Mouse (Mus musculus): Measurements from ENCODE around the gene Arih2. TPM values are rescaled to one million over a fixed set of nuclear protein-coding genes. Genes with fewer than 3 reads are reported as not detected.

Arih2 gene
- polyA plus RNA-seq, 1 experiment from 2014 or later: 62.1 TPM

GRCm38 (mm10) chr9:108587571-108588180 lies 61.5 kb downstream of the Arih2 start:
- WGBS: 1% methylated on average over 14 of the region's 14 CpGs
- ATAC-seq (replicated peaks; ENCODE audit: low FRiP score): peak; percentile 98
- H3K27me3 ChIP-seq (ENCODE audit: control insufficient read depth, insufficient read depth, low read length): no peaks in the 10 kb centered on the region

GRCm38 (mm10) chr9:108579344-108579690 lies 69.9 kb downstream of the Arih2 start:
- 73% methylated on average over 5 of the region's 5 CpGs for WGBS
- Histone ChIP-seq H3K36me3 (ENCODE audit: control insufficient read depth, insufficient read depth, low read length) (peaks cover 3% of the 10 kb centered on the region; the same call in 1 of the 2 replicates), H3K27me3 (ENCODE audit: control insufficient read depth, insufficient read depth, low read length) (no peaks in the 10 kb centered on the region), H3K27ac (ENCODE audit: low read depth, low read length) (peak overlapping the region; percentile 88; the same call in 1 of the 2 replicates), H3K4me3 (ENCODE audit: low read depth, low read length) (peak overlapping the region; percentile 85), H3K4me2 (ENCODE audit: low read depth, low read length, severe bottlenecking) (peak overlapping the region; percentile 62), H3K9me3 (ENCODE audit: control insufficient read depth, low read length) (no peaks in the 10 kb centered on the region), H3K4me1 (replicated peaks; ENCODE audit: control insufficient read depth, insufficient read depth, low read length) (peaks cover 21% of the 10 kb centered on the region), H3K9ac (ENCODE audit: low read length) (peak overlapping the region; percentile 87)
- ATAC-seq (replicated peaks; ENCODE audit: low FRiP score) (no peak), DNase-seq (ENCODE audit: low spot score) (no peak)

More at GRCm38 (mm10) chr9:108587571-108588180, 61.5 kb downstream of the Arih2 start:
- H3K4me2 ChIP-seq (ENCODE audit: low read depth, low read length, severe bottlenecking): peak overlapping the region; percentile 53
- H3K4me1 ChIP-seq (replicated peaks; ENCODE audit: control insufficient read depth, insufficient read depth, low read length): peaks cover 32% of the 10 kb centered on the region
- no peaks in the 10 kb centered on the region for H3K36me3 ChIP-seq (ENCODE audit: control insufficient read depth, insufficient read depth, low read length)
- H3K9me3 ChIP-seq (ENCODE audit: control insufficient read depth, low read length): no peaks in the 10 kb centered on the region
- H3K27ac ChIP-seq (ENCODE audit: low read depth, low read length): peak overlapping the region; percentile 98
- DNase-seq (ENCODE audit: low spot score): peak; percentile 93
- peak overlapping the region; percentile 54 for H3K9ac ChIP-seq (ENCODE audit: low read length)
- peak overlapping the region; percentile 18; the same call in 1 of the 2 replicates for H3K4me3 ChIP-seq (ENCODE audit: low read depth, low read length)

GRCm38 (mm10) chr9:108578545-108579343 lies 70.4 kb downstream of the Arih2 start, which contains the start of gene Wdr6:
Gene Wdr6, minus strand, starts transcription at chr9:108578739.
- Histone ChIP-seq H3K36me3 (ENCODE audit: control insufficient read depth, insufficient read depth, low read length) (peaks cover 3% of the 10 kb centered on the region; the same call in 1 of the 2 replicates), H3K27ac (ENCODE audit: low read depth, low read length) (peak within 1 kb of the TSS; percentile 97), H3K27me3 (ENCODE audit: control insufficient read depth, insufficient read depth, low read length) (no peaks in the 10 kb centered on the region), H3K4me3 (ENCODE audit: low read depth, low read length) (peak within 1 kb of the TSS; percentile 85), H3K4me2 (ENCODE audit: low read depth, low read length, severe bottlenecking) (peak within 1 kb of the TSS; percentile 62), H3K9me3 (ENCODE audit: control insufficient read depth, low read length) (no peaks in the 10 kb centered on the region), H3K9ac (ENCODE audit: low read length) (peak within 1 kb of the TSS; percentile 87), H3K4me1 (replicated peaks; ENCODE audit: control insufficient read depth, insufficient read depth, low read length) (peaks cover 25% of the 10 kb centered on the region)
- DNase-seq (ENCODE audit: low spot score): peak; percentile 98
- WGBS: 4% methylated on average over 50 of the region's 51 CpGs
- ATAC-seq (replicated peaks; ENCODE audit: low FRiP score): peak; percentile 97

GRCm38 (mm10) chr9:108577934-108578544 lies 71.1 kb downstream of the Arih2 start:
- H3K4me2 ChIP-seq (ENCODE audit: low read depth, low read length, severe bottlenecking): peak overlapping the region; percentile 62
- H3K27ac ChIP-seq (ENCODE audit: low read depth, low read length): peak overlapping the region; percentile 97
- H3K4me3 ChIP-seq (ENCODE audit: low read depth, low read length): peak overlapping the region; percentile 85
- WGBS: 0% methylated on average over 24 of the region's 24 CpGs
- ATAC-seq (replicated peaks; ENCODE audit: low FRiP score): no peak; the same call in none of the 2 replicates
- H3K9ac ChIP-seq (ENCODE audit: low read length): peak overlapping the region; percentile 87
- H3K4me1 ChIP-seq (replicated peaks; ENCODE audit: control insufficient read depth, insufficient read depth, low read length): peaks cover 29% of the 10 kb centered on the region
- peaks cover 8% of the 10 kb centered on the region; the same call in 1 of the 2 replicates for H3K36me3 ChIP-seq (ENCODE audit: control insufficient read depth, insufficient read depth, low read length)
- H3K27me3 ChIP-seq (ENCODE audit: control insufficient read depth, insufficient read depth, low read length): no peaks in the 10 kb centered on the region
- DNase-seq (ENCODE audit: low spot score): no peak
- H3K9me3 ChIP-seq (ENCODE audit: control insufficient read depth, low read length): no peaks in the 10 kb centered on the region

GRCm38 (mm10) chr9:108577025-108577424 lies 72.2 kb downstream of the Arih2 start:
- Histone ChIP-seq H3K9ac (ENCODE audit: low read length) (peak overlapping the region; percentile 87; the same call in 1 of the 2 replicates), H3K4me2 (ENCODE audit: low read depth, low read length, severe bottlenecking) (peak overlapping the region; percentile 62), H3K9me3 (ENCODE audit: control insufficient read depth, low read length) (no peaks in the 10 kb centered on the region), H3K4me1 (replicated peaks; ENCODE audit: control insufficient read depth, insufficient read depth, low read length) (peaks cover 29% of the 10 kb centered on the region), H3K27ac (ENCODE audit: low read depth, low read length) (no peak overlapping the region), H3K36me3 (ENCODE audit: control insufficient read depth, insufficient read depth, low read length) (peaks cover 15% of the 10 kb centered on the region; the same call in 1 of the 2 replicates), H3K27me3 (ENCODE audit: control insufficient read depth, insufficient read depth, low read length) (no peaks in the 10 kb centered on the region), H3K4me3 (ENCODE audit: low read depth, low read length) (peak overlapping the region; percentile 85)
- 55% methylated on average over 6 of the region's 6 CpGs for WGBS
- DNase-seq (ENCODE audit: low spot score): no peak
- ATAC-seq (replicated peaks; ENCODE audit: low FRiP score): no peak

GRCm38 (mm10) chr9:108575321-108576297 lies 73.6 kb downstream of the Arih2 start:
- WGBS: 90% methylated on average over 37 of the region's 37 CpGs
- H3K36me3 ChIP-seq (ENCODE audit: control insufficient read depth, insufficient read depth, low read length): peaks cover 19% of the 10 kb centered on the region; the same call in 1 of the 2 replicates
- no peak overlapping the region for H3K4me2 ChIP-seq (ENCODE audit: low read depth, low read length, severe bottlenecking)
- no peak for DNase-seq (ENCODE audit: low spot score)
- no peak overlapping the region for H3K27ac ChIP-seq (ENCODE audit: low read depth, low read length)
- H3K4me3 ChIP-seq (ENCODE audit: low read depth, low read length): no peak overlapping the region
- H3K27me3 ChIP-seq (ENCODE audit: control insufficient read depth, insufficient read depth, low read length): no peaks in the 10 kb centered on the region
- no peaks in the 10 kb centered on the region for H3K9me3 ChIP-seq (ENCODE audit: control insufficient read depth, low read length)
- H3K4me1 ChIP-seq (replicated peaks; ENCODE audit: control insufficient read depth, insufficient read depth, low read length): peaks cover 31% of the 10 kb centered on the region
- H3K9ac ChIP-seq (ENCODE audit: low read length): no peak overlapping the region
- no peak for ATAC-seq (replicated peaks; ENCODE audit: low FRiP score)

- ATAC-seq (replicated peaks; ENCODE audit: low FRiP score): no peak
- no peak for DNase-seq (ENCODE audit: low spot score)
- Histone ChIP-seq H3K4me3 (ENCODE audit: low read depth, low read length) (no peak overlapping the region), H3K27ac (ENCODE audit: low read depth, low read length) (no peak overlapping the region), H3K36me3 (ENCODE audit: control insufficient read depth, insufficient read depth, low read length) (peaks cover 19% of the 10 kb centered on the region; the same call in 1 of the 2 replicates), H3K4me2 (ENCODE audit: low read depth, low read length, severe bottlenecking) (no peak overlapping the region), H3K9ac (ENCODE audit: low read length) (no peak overlapping the region), H3K9me3 (ENCODE audit: control insufficient read depth, low read length) (no peaks in the 10 kb centered on the region), H3K27me3 (ENCODE audit: control insufficient read depth, insufficient read depth, low read length) (no peaks in the 10 kb centered on the region), H3K4me1 (replicated peaks; ENCODE audit: control insufficient read depth, insufficient read depth, low read length) (peaks cover 36% of the 10 kb centered on the region)
- 92% methylated on average over 12 of the region's 12 CpGs for WGBS
Measured at GRCm38 (mm10) chr9:108574921-108575320, 74.3 kb downstream of the Arih2 start.

Measured in forebrain, embryonic 11.5 days (tissue).